Mouse (Mus musculus) embryonic facial prominence, embryonic 14.5 days (tissue): ENCODE measurements around the gene Mt4. TPM values are rescaled to one million over a fixed set of nuclear protein-coding genes. Genes with fewer than 3 reads are reported as not detected.

Experiments
- ATAC-seq: fragments of 200-750 bp; cut with Nextera tagmentation; 2 replicates; pipeline ENCODE4 v1.8.0; 2017; ENCODE audit warnings: low read depth, moderate number of reproducible peaks, moderate TSS enrichment
- DNase-seq: peaks from one replicate; pipeline ENCODE4 v3.0.0-alpha.2; 2015; ENCODE audit warnings: low spot score
- H3K27ac ChIP-seq: fragments of 300-500 bp; sonication (generic); replicated peaks from 2 replicates; pipeline ENCODE4 v1.5.1; 2014; ENCODE audit warnings: low read depth, mild to moderate bottlenecking, low read length, moderate library complexity
- H3K27me3 ChIP-seq: fragments of 300-500 bp; sonication (generic); replicated peaks from 2 replicates; pipeline ENCODE4 v1.6.1; 2014; ENCODE audit warnings: low read length; ENCODE audit not compliant: control insufficient read depth, insufficient read depth
- H3K36me3 ChIP-seq: fragments of 300-500 bp; sonication (generic); 2 replicates; pipeline ENCODE4 v1.6.1; 2014; ENCODE audit warnings: low read length, mixed read lengths; ENCODE audit not compliant: control insufficient read depth, insufficient read depth
- H3K4me1 ChIP-seq: fragments of 300-500 bp; sonication (generic); 2 replicates; pipeline ENCODE4 v1.6.1; 2014; ENCODE audit warnings: antibody characterized with exemption, low read length; ENCODE audit not compliant: control insufficient read depth, insufficient read depth
- H3K4me2 ChIP-seq: fragments of 300-500 bp; sonication (generic); 2 replicates; pipeline ENCODE4 v1.6.1; 2014; ENCODE audit warnings: low read depth, mild to moderate bottlenecking, low read length, moderate library complexity, mixed read lengths
- H3K4me3 ChIP-seq: fragments of 300-500 bp; sonication (generic); 2 replicates; pipeline ENCODE4 v1.5.1; 2014; ENCODE audit warnings: low read depth, mild to moderate bottlenecking, low read length
- H3K9ac ChIP-seq: fragments of 300-500 bp; sonication (generic); 2 replicates; pipeline ENCODE4 v1.6.1; 2014; ENCODE audit warnings: low read depth, mild to moderate bottlenecking, low read length, moderate library complexity, mixed read lengths
- H3K9me3 ChIP-seq: fragments of 300-500 bp; sonication (generic); 2 replicates; pipeline ENCODE4 v1.6.1; 2016; ENCODE audit warnings: low read length; ENCODE audit not compliant: control insufficient read depth
- WGBS: fragments of 180-500 bp; shearing (Covaris S2); extraction: QIAGEN DNeasy Blood & Tissue Kit; methylation state at CpG from one replicate; pipeline ENCODE4 v1.1.7; 2014; 5-methylcytosine and 5-hydroxymethylcytosine counted together
- polyA plus RNA-seq: library from polyadenylated mRNA; unstranded; fragments of >200 nt; fragmentation: Nextera tagmentation; extraction: Ambion mirVana; gene quantifications from 2 replicates; pipeline ENCODE4 v1.2.1, GENCODE M21; 2014

Gene Mt4
- polyA plus RNA-seq, 1 experiment from 2014 or later: 1.4 TPM

GRCm38 (mm10) chr8:94107871-94108270, 29.1 kb upstream of the Mt4 start:
- WGBS: 78% methylated on average over 3 of the region's 3 CpGs
- ATAC-seq (no peak), DNase-seq (no peak)
- Histone ChIP-seq H3K27me3 (no peaks in the 10 kb centered on the region), H3K9ac (no peak overlapping the region), H3K4me3 (no peak overlapping the region), H3K9me3 (no peaks in the 10 kb centered on the region), H3K27ac (no peak overlapping the region), H3K36me3 (no peaks in the 10 kb centered on the region), H3K4me2 (no peak overlapping the region), H3K4me1 (no peaks in the 10 kb centered on the region)

DNA sequence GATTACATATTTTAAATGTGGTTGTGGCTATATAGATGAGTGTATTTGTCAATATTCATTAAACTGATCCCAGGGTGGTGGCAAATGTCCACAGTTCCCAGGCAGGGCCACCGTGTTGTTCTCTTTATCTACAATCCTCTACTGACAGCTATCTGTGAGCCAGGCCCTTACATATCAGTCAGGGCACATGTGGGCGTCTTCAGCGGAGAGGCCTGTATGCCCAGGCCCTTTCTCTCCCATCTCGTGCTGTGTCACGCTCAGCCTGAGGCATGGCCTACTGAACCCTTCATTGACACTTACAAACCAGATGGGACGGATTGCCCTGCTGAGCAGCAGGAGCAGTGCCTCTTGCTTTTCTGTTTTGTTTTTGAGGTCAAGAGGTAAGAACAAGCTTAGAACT, 27.6 kb upstream of the Mt4 start:
- Histone ChIP-seq H3K27ac (no peak overlapping the region), H3K4me3 (no peak overlapping the region), H3K4me1 (no peaks in the 10 kb centered on the region), H3K4me2 (no peak overlapping the region), H3K36me3 (no peaks in the 10 kb centered on the region), H3K27me3 (no peaks in the 10 kb centered on the region), H3K9ac (no peak overlapping the region), H3K9me3 (no peaks in the 10 kb centered on the region)
- DNase-seq: no peak
- ATAC-seq: no peak
- 73% methylated on average over 6 of the region's 6 CpGs for WGBS

- H3K4me3 ChIP-seq: no peak overlapping the region
- no peaks in the 10 kb centered on the region for H3K4me1 ChIP-seq
- H3K9ac ChIP-seq: no peak overlapping the region
- DNase-seq: no peak
- no peak overlapping the region for H3K27ac ChIP-seq
- H3K36me3 ChIP-seq: no peaks in the 10 kb centered on the region
- H3K9me3 ChIP-seq: no peaks in the 10 kb centered on the region
- no peak for ATAC-seq
- H3K27me3 ChIP-seq: no peaks in the 10 kb centered on the region
- H3K4me2 ChIP-seq: no peak overlapping the region
- 69% methylated on average over 5 of the region's 5 CpGs for WGBS
These were observed 27.2 kb upstream of the Mt4 start for GRCm38 (mm10) chr8:94109835-94110234.

- Histone ChIP-seq H3K27ac (no peak overlapping the region), H3K36me3 (no peaks in the 10 kb centered on the region), H3K4me1 (no peaks in the 10 kb centered on the region), H3K27me3 (no peaks in the 10 kb centered on the region), H3K4me2 (no peak overlapping the region), H3K4me3 (no peak overlapping the region), H3K9ac (no peak overlapping the region), H3K9me3 (no peaks in the 10 kb centered on the region)
- no peak for DNase-seq
- 54% methylated on average over 6 of the region's 6 CpGs for WGBS
- no peak for ATAC-seq
These were observed 26.3 kb upstream of the Mt4 start for GRCm38 (mm10) chr8:94110526-94111177.

GRCm38 (mm10) chr8:94113435-94113834, 23.6 kb upstream of the Mt4 start:
- Histone ChIP-seq H3K4me3 (no peak overlapping the region), H3K9me3 (no peaks in the 10 kb centered on the region), H3K4me1 (no peaks in the 10 kb centered on the region; the same call in 1 of the 2 replicates), H3K36me3 (no peaks in the 10 kb centered on the region), H3K4me2 (no peak overlapping the region), H3K27me3 (no peaks in the 10 kb centered on the region), H3K27ac (no peak overlapping the region), H3K9ac (no peak overlapping the region)
- ATAC-seq (no peak), DNase-seq (no peak)
- WGBS: 58% methylated on average over 1 of the region's 1 CpGs

DNA sequence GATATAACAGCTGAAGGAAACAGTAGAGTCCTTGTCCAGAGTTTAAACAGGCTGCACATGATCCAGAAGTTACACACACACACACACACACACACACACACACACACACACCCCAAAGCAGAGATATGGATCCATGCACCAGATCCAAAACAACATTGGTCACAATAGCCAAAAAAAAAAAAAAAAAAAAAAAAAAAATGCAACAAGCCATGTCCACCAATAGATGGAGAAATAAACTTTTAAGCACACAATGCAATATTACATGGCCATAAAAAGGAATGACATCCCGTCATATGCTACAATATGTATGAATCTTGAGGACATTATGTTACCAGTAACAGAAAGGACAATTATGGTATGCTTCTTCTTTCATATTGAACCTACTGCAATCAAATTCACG, 23.0 kb upstream of the Mt4 start:
- Histone ChIP-seq H3K36me3 (no peaks in the 10 kb centered on the region), H3K4me2 (no peak overlapping the region), H3K4me3 (no peak overlapping the region), H3K9me3 (no peaks in the 10 kb centered on the region), H3K9ac (no peak overlapping the region), H3K4me1 (peaks cover under 1% of the 10 kb centered on the region; the same call in 1 of the 2 replicates), H3K27me3 (no peaks in the 10 kb centered on the region), H3K27ac (no peak overlapping the region)
- WGBS: 86% methylated on average over 2 of the region's 2 CpGs
- ATAC-seq (no peak), DNase-seq (no peak)

GRCm38 (mm10) chr8:94118776-94119430, 18.1 kb upstream of the Mt4 start:
- peak overlapping the region; percentile 40; the same call in 1 of the 2 replicates for H3K27ac ChIP-seq
- H3K36me3 ChIP-seq: no peaks in the 10 kb centered on the region
- H3K27me3 ChIP-seq: no peaks in the 10 kb centered on the region
- H3K4me1 ChIP-seq: peaks cover 3% of the 10 kb centered on the region; the same call in 1 of the 2 replicates
- H3K4me3 ChIP-seq: no peak overlapping the region
- WGBS: 8% methylated on average over 6 of the region's 6 CpGs
- H3K9me3 ChIP-seq: no peaks in the 10 kb centered on the region
- no peak overlapping the region for H3K9ac ChIP-seq
- DNase-seq (peak; percentile 59), ATAC-seq (no peak)
- no peak overlapping the region for H3K4me2 ChIP-seq

DNA sequence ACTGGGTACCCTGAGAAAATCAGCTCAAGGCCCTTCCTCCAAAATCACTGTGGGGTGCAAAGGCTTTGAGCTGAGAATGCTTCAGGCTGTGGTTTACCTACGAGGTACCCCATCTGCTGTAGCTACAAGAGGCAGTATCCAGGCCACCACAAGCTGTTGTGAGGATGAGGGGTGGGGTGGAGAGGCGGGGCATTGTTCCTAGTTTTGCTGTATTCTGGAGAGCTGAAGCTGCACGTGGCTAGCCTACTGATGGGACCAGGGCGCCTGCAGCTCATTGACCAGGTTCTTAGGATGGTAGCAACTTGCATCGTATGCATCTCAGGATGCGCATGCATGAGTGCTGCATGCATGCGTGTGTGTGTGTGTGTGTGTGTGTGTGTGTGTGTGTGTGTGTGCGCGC, 15.4 kb upstream of the Mt4 start:
- H3K4me3 ChIP-seq: no peak overlapping the region
- no peak for ATAC-seq

More for the DNA sequence above, 15.4 kb upstream of the Mt4 start:
- Histone ChIP-seq H3K9me3 (no peaks in the 10 kb centered on the region), H3K9ac (no peak overlapping the region), H3K27ac (no peak overlapping the region), H3K27me3 (no peaks in the 10 kb centered on the region), H3K36me3 (no peaks in the 10 kb centered on the region), H3K4me2 (no peak overlapping the region), H3K4me1 (peaks cover 3% of the 10 kb centered on the region; the same call in 1 of the 2 replicates)
- DNase-seq: no peak
- 84% methylated on average over 9 of the region's 9 CpGs for WGBS
